Mouse (Mus musculus) bone marrow macrophage, adult 2 months (primary cell): ENCODE results near the gene Mertk. TPM values are rescaled to one million over a fixed set of nuclear protein-coding genes. Genes with fewer than 3 reads are reported as not detected.

Source experiments
- H3K27ac ChIP-seq: 2 replicates; pipeline ENCODE4 v1.5.1; 2012; ENCODE audit warnings: low read depth, low read length; ENCODE audit not compliant: insufficient read depth
- H3K4me1 ChIP-seq: 2 replicates; pipeline ENCODE4 v1.6.1; 2012; ENCODE audit warnings: low read length; ENCODE audit not compliant: control insufficient read depth, insufficient read depth
- H3K4me3 ChIP-seq: 2 replicates; pipeline ENCODE4 v1.5.1; 2012; ENCODE audit warnings: mild to moderate bottlenecking, low read length, moderate library complexity; ENCODE audit not compliant: insufficient read depth
- CTCF ChIP-seq: IDR thresholded peaks from 2 replicates; pipeline ENCODE4 v1.5.1; 2012; ENCODE audit warnings: low read depth, mild to moderate bottlenecking, low read length, moderate library complexity
- POLR2A ChIP-seq: IDR thresholded peaks from 2 replicates; pipeline ENCODE4 v1.6.1; 2012; ENCODE audit warnings: mild to moderate bottlenecking, low read depth, low read length, borderline replicate concordance
- polyA plus RNA-seq: library from polyadenylated mRNA; stranded (reverse); fragments of >200 nt; gene quantifications from 2 replicates; pipeline ENCODE4 v1.2.4, GENCODE M21; 2012; ENCODE audit not compliant: missing spikeins, insufficient read depth, insufficient read length

The Mertk gene
- polyA plus RNA-seq, 1 experiment: 52.5 TPM

- no peak overlapping the region for H3K27ac ChIP-seq
- no peak overlapping the region for H3K4me3 ChIP-seq
These were observed 1.2 kb upstream of the Mertk start for GRCm38 (mm10) chr2:128697566-128697965.

GRCm38 (mm10) chr2:128698140-128698692 is 540 bp upstream of the Mertk start:
- Histone ChIP-seq H3K27ac (peak overlapping the region; percentile 90), H3K4me3 (peak overlapping the region; percentile 96), H3K4me1 (peaks cover 16% of the 10 kb centered on the region)
- TF ChIP-seq CTCF: peak; percentile 42
- no peak for TF ChIP-seq POLR2A

More at GRCm38 (mm10) chr2:128697566-128697965, 1.2 kb upstream of the Mertk start:
- H3K4me1 ChIP-seq: peaks cover 14% of the 10 kb centered on the region
- no peak for TF ChIP-seq POLR2A
- no peak for TF ChIP-seq CTCF

- Histone ChIP-seq H3K27ac (peak overlapping the region; percentile 82), H3K4me1 (peaks cover 23% of the 10 kb centered on the region), H3K4me3 (peak overlapping the region; percentile 96)
- TF ChIP-seq POLR2A (no peak), CTCF (no peak)
These were observed 587 bp downstream of the Mertk start for GRCm38 (mm10) chr2:128699201-128699885.

- TF ChIP-seq POLR2A (no peak), CTCF (no peak)
- peak overlapping the region; percentile 34; the same call in 1 of the 2 replicates for H3K27ac ChIP-seq
These were observed 5.7 kb downstream of the Mertk start for GRCm38 (mm10) chr2:128704474-128704873.

GRCm38 (mm10) chr2:128709264-128709663 is 10.5 kb downstream of the Mertk start:
- TF ChIP-seq CTCF (no peak), POLR2A (no peak)
- peaks cover 42% of the 10 kb centered on the region for H3K4me1 ChIP-seq
- no peak overlapping the region for H3K4me3 ChIP-seq
- peak overlapping the region; percentile 91 for H3K27ac ChIP-seq

More at GRCm38 (mm10) chr2:128704474-128704873, 5.7 kb downstream of the Mertk start:
- H3K4me1 ChIP-seq: peaks cover 38% of the 10 kb centered on the region
- no peak overlapping the region for H3K4me3 ChIP-seq

- peak overlapping the region; percentile 91 for H3K27ac ChIP-seq
- TF ChIP-seq POLR2A: no peak
- no peak for TF ChIP-seq CTCF
- H3K4me1 ChIP-seq: peaks cover 50% of the 10 kb centered on the region
- no peak overlapping the region for H3K4me3 ChIP-seq
These were observed 11.9 kb downstream of the Mertk start for GRCm38 (mm10) chr2:128710609-128711008.

GRCm38 (mm10) chr2:128712940-128713339 is 14.2 kb downstream of the Mertk start:
- Histone ChIP-seq H3K4me3 (no peak overlapping the region), H3K27ac (no peak overlapping the region), H3K4me1 (peaks cover 72% of the 10 kb centered on the region)
- TF ChIP-seq CTCF (no peak), POLR2A (no peak)

- Histone ChIP-seq H3K27ac (no peak overlapping the region), H3K4me1 (peaks cover 76% of the 10 kb centered on the region), H3K4me3 (no peak overlapping the region)
- no peak for TF ChIP-seq POLR2A
- TF ChIP-seq CTCF: no peak
These were observed 14.8 kb downstream of the Mertk start for GRCm38 (mm10) chr2:128713548-128714003.

- Histone ChIP-seq H3K4me3 (no peak overlapping the region), H3K4me1 (peaks cover 76% of the 10 kb centered on the region), H3K27ac (peak overlapping the region; percentile 1; the same call in 1 of the 2 replicates)
- TF ChIP-seq CTCF (no peak), POLR2A (no peak)
These were observed 16.0 kb downstream of the Mertk start for GRCm38 (mm10) chr2:128714724-128715241.

GRCm38 (mm10) chr2:128715979-128716378 is 17.2 kb downstream of the Mertk start:
- Histone ChIP-seq H3K4me1 (peaks cover 69% of the 10 kb centered on the region), H3K27ac (0 out of 2 replicates have a peak overlapping the region, but pooled peaks have one; percentile 11), H3K4me3 (no peak overlapping the region)
- TF ChIP-seq POLR2A: no peak
- no peak for TF ChIP-seq CTCF
